Mouse (Mus musculus) urinary bladder, postnatal 4 days (tissue): Measurements from ENCODE around the gene Ptprj.

Experiments
- DNase-seq, 2 experiments: peaks; one replicate each; pipeline ENCODE4 v3.0.0; 2021 to 2022; ENCODE audit warnings: low spot score in 2 of 2

Gene Ptprj

GRCm38 (mm10) chr2:90522455-90522854, 58.0 kb downstream of the Ptprj start:
- DNase-seq = no peak

- DNase-seq = no peak
Measured at GRCm38 (mm10) chr2:90521909-90522308, 58.5 kb downstream of the Ptprj start.

- no peak for DNase-seq
Measured at GRCm38 (mm10) chr2:90518296-90518695, 62.2 kb downstream of the Ptprj start.

GRCm38 (mm10) chr2:90514969-90515368, 65.5 kb downstream of the Ptprj start:
- DNase-seq = no peak

- no peak for DNase-seq
Measured at GRCm38 (mm10) chr2:90509268-90509667, 71.2 kb downstream of the Ptprj start.

GRCm38 (mm10) chr2:90506143-90506542, 74.3 kb downstream of the Ptprj start:
- no peak for DNase-seq

GRCm38 (mm10) chr2:90504731-90505171, 75.7 kb downstream of the Ptprj start:
- peak in 1 of 2 experiments; percentile 31 for DNase-seq

GRCm38 (mm10) chr2:90503182-90503833, 77.1 kb downstream of the Ptprj start:
- no peak for DNase-seq

- no peak for DNase-seq
Measured at GRCm38 (mm10) chr2:90502738-90503137, 77.7 kb downstream of the Ptprj start.

- DNase-seq = no peak
Measured at GRCm38 (mm10) chr2:90501708-90502107, 78.7 kb downstream of the Ptprj start.

- no peak for DNase-seq
Measured at GRCm38 (mm10) chr2:90500892-90501291, 79.6 kb downstream of the Ptprj start.

- DNase-seq = no peak
Measured at GRCm38 (mm10) chr2:90499002-90499401, 81.4 kb downstream of the Ptprj start.

GRCm38 (mm10) chr2:90497551-90497950, 82.9 kb downstream of the Ptprj start:
- no peak for DNase-seq

GRCm38 (mm10) chr2:90496680-90497074, 83.8 kb downstream of the Ptprj start:
- no peak for DNase-seq

GRCm38 (mm10) chr2:90496012-90496679, 84.3 kb downstream of the Ptprj start:
- DNase-seq = no peak

GRCm38 (mm10) chr2:90490279-90491046, 90.0 kb downstream of the Ptprj start:
- DNase-seq = no peak

GRCm38 (mm10) chr2:90489839-90490238, 90.6 kb downstream of the Ptprj start:
- DNase-seq = no peak

GRCm38 (mm10) chr2:90488690-90489590, 91.5 kb downstream of the Ptprj start:
- no peak for DNase-seq

GRCm38 (mm10) chr2:90487471-90488238, 92.8 kb downstream of the Ptprj start:
- DNase-seq = no peak

- DNase-seq = no peak
Measured at GRCm38 (mm10) chr2:90486226-90486755, 94.2 kb downstream of the Ptprj start.

GRCm38 (mm10) chr2:90481505-90481904, 98.9 kb downstream of the Ptprj start:
- DNase-seq = no peak
